Mouse (Mus musculus) forebrain, embryonic 16.5 days (tissue): Measurements from ENCODE around the gene B4galt1. TPM values are rescaled to one million over a fixed set of nuclear protein-coding genes. Genes with fewer than 3 reads are reported as not detected.
A peak's percentile ranks its signal among the peaks of the same experiment; 100 is the strongest.

Source experiments
- ATAC-seq: fragments of 200-750 bp; cut with Nextera tagmentation; 2 replicates; pipeline ENCODE4 v1.8.0; 2017; ENCODE audit warnings: mild to moderate bottlenecking, moderate library complexity
- H3K27ac ChIP-seq: fragments of 300-500 bp; sonication (generic); 2 replicates; pipeline ENCODE4 v1.5.1; 2014; ENCODE audit warnings: low read length, control low read depth
- H3K27me3 ChIP-seq: fragments of 300-500 bp; sonication (generic); replicated peaks from 2 replicates; pipeline ENCODE4 v1.6.1; 2014; ENCODE audit warnings: low read length; ENCODE audit not compliant: control insufficient read depth, insufficient read depth
- H3K36me3 ChIP-seq: fragments of 300-500 bp; sonication (generic); 2 replicates; pipeline ENCODE4 v1.6.1; 2014; ENCODE audit not compliant: control insufficient read depth, insufficient read depth
- H3K4me1 ChIP-seq: fragments of 300-500 bp; sonication (generic); replicated peaks from 2 replicates; pipeline ENCODE4 v1.6.1; 2014; ENCODE audit warnings: low read length; ENCODE audit not compliant: control insufficient read depth, insufficient read depth
- H3K4me2 ChIP-seq: fragments of 300-500 bp; sonication (generic); 2 replicates; pipeline ENCODE4 v1.6.1; 2014; ENCODE audit warnings: mild to moderate bottlenecking, low read length, control low read depth
- H3K4me3 ChIP-seq: fragments of 300-500 bp; sonication (generic); replicated peaks from 2 replicates; pipeline ENCODE4 v1.5.1; 2014; ENCODE audit warnings: mild to moderate bottlenecking, low read length, control low read depth
- H3K9ac ChIP-seq: fragments of 300-500 bp; sonication (generic); replicated peaks from 2 replicates; pipeline ENCODE4 v1.6.1; 2014; ENCODE audit warnings: low read depth, low read length, control low read depth
- H3K9me3 ChIP-seq: fragments of 300-500 bp; sonication (generic); 2 replicates; pipeline ENCODE4 v1.6.1; 2016; ENCODE audit warnings: low read length; ENCODE audit not compliant: control insufficient read depth
- WGBS: fragments of 180-500 bp; shearing (Covaris S2); extraction: QIAGEN DNeasy Blood & Tissue Kit; methylation state at CpG from one replicate; pipeline ENCODE4 v1.1.7; 2014; 5-methylcytosine and 5-hydroxymethylcytosine counted together
- polyA plus RNA-seq: library from polyadenylated mRNA; unstranded; fragments of >200 nt; fragmentation: Nextera tagmentation; extraction: Ambion mirVana; gene quantifications from 2 replicates; pipeline ENCODE4 v1.2.1, GENCODE M21; 2015

B4galt1 gene
- polyA plus RNA-seq, 1 experiment from 2014 or later = 6.9 TPM

- H3K36me3 ChIP-seq = no peaks in the 10 kb centered on the region
- no peak overlapping the region for H3K9ac ChIP-seq
- no peaks in the 10 kb centered on the region for H3K27me3 ChIP-seq
- no peak overlapping the region for H3K4me3 ChIP-seq
- no peaks in the 10 kb centered on the region for H3K4me1 ChIP-seq
- no peak for ATAC-seq
- 92% methylated on average over 4 of the region's 4 CpGs for WGBS
- no peak overlapping the region for H3K4me2 ChIP-seq
- no peaks in the 10 kb centered on the region for H3K9me3 ChIP-seq
- H3K27ac ChIP-seq = no peak overlapping the region
Observed at GRCm38 (mm10) chr4:40783049-40783448, 70.8 kb downstream of the B4galt1 start.

- H3K27me3 ChIP-seq = no peaks in the 10 kb centered on the region
- no peaks in the 10 kb centered on the region for H3K9me3 ChIP-seq
- 79% methylated on average over 8 of the region's 8 CpGs for whole genome bisulfite sequencing
- H3K4me3 ChIP-seq = no peak overlapping the region
- H3K27ac ChIP-seq = no peak overlapping the region
- no peak overlapping the region for H3K9ac ChIP-seq
- H3K4me1 ChIP-seq = no peaks in the 10 kb centered on the region
- H3K4me2 ChIP-seq = no peak overlapping the region
- no peak for ATAC-seq
- no peaks in the 10 kb centered on the region for H3K36me3 ChIP-seq
Observed at GRCm38 (mm10) chr4:40781797-40782495, 71.9 kb downstream of the B4galt1 start.

- 50% methylated on average over 3 of the region's 3 CpGs for WGBS
- H3K27ac ChIP-seq = no peak overlapping the region
- H3K4me3 ChIP-seq = no peak overlapping the region
- no peak overlapping the region for H3K9ac ChIP-seq
- H3K36me3 ChIP-seq = no peaks in the 10 kb centered on the region
- no peak overlapping the region for H3K4me2 ChIP-seq
- no peak for ATAC-seq
- H3K27me3 ChIP-seq = no peaks in the 10 kb centered on the region
- no peaks in the 10 kb centered on the region for H3K9me3 ChIP-seq
- no peaks in the 10 kb centered on the region for H3K4me1 ChIP-seq
Observed at GRCm38 (mm10) chr4:40781143-40781542, 72.7 kb downstream of the B4galt1 start.

- Histone ChIP-seq H3K4me2 (no peak overlapping the region), H3K27ac (no peak overlapping the region), H3K36me3 (no peaks in the 10 kb centered on the region), H3K4me1 (no peaks in the 10 kb centered on the region), H3K4me3 (no peak overlapping the region), H3K9me3 (no peaks in the 10 kb centered on the region), H3K27me3 (no peaks in the 10 kb centered on the region), H3K9ac (no peak overlapping the region)
- 85% methylated on average over 6 of the region's 6 CpGs for WGBS
- no peak for ATAC-seq
Observed at GRCm38 (mm10) chr4:40778656-40779055, 75.1 kb downstream of the B4galt1 start.

- Histone ChIP-seq H3K36me3 (no peaks in the 10 kb centered on the region), H3K27ac (no peak overlapping the region), H3K9me3 (no peaks in the 10 kb centered on the region), H3K4me2 (no peak overlapping the region), H3K9ac (no peak overlapping the region), H3K4me1 (peaks cover 3% of the 10 kb centered on the region; the same call in 1 of the 2 replicates), H3K27me3 (no peaks in the 10 kb centered on the region), H3K4me3 (no peak overlapping the region)
- no peak for ATAC-seq
- WGBS = 45% methylated on average over 2 of the region's 2 CpGs
Observed at GRCm38 (mm10) chr4:40777116-40777515, 76.7 kb downstream of the B4galt1 start.

GRCm38 (mm10) chr4:40776416-40776815, 77.4 kb downstream of the B4galt1 start:
- H3K9ac ChIP-seq = no peak overlapping the region
- no peak overlapping the region for H3K4me3 ChIP-seq
- peaks cover 3% of the 10 kb centered on the region; the same call in 1 of the 2 replicates for H3K4me1 ChIP-seq
- no peaks in the 10 kb centered on the region for H3K36me3 ChIP-seq
- 77% methylated on average over 4 of the region's 4 CpGs for WGBS
- ATAC-seq = no peak
- H3K27ac ChIP-seq = no peak overlapping the region
- no peaks in the 10 kb centered on the region for H3K27me3 ChIP-seq
- H3K9me3 ChIP-seq = no peaks in the 10 kb centered on the region
- no peak overlapping the region for H3K4me2 ChIP-seq

- ATAC-seq = 0 out of 2 replicates have a peak, but pooled peaks have one; percentile 16
- Histone ChIP-seq H3K4me2 (peak overlapping the region; percentile 22; the same call in 1 of the 2 replicates), H3K4me1 (peaks cover 3% of the 10 kb centered on the region; the same call in 1 of the 2 replicates), H3K27me3 (no peaks in the 10 kb centered on the region), H3K4me3 (no peak overlapping the region), H3K27ac (no peak overlapping the region), H3K36me3 (no peaks in the 10 kb centered on the region), H3K9ac (no peak overlapping the region), H3K9me3 (no peaks in the 10 kb centered on the region)
- 28% methylated on average over 12 of the region's 12 CpGs for WGBS
Observed at GRCm38 (mm10) chr4:40774279-40775259, 79.2 kb downstream of the B4galt1 start.

GRCm38 (mm10) chr4:40759876-40760275, 93.9 kb downstream of the B4galt1 start:
- WGBS = 60% methylated on average over 5 of the region's 5 CpGs
- H3K4me1 ChIP-seq = peaks cover 6% of the 10 kb centered on the region
- H3K4me3 ChIP-seq = no peak overlapping the region
- H3K27ac ChIP-seq = no peak overlapping the region
- H3K9me3 ChIP-seq = no peaks in the 10 kb centered on the region
- no peak for ATAC-seq
- H3K27me3 ChIP-seq = no peaks in the 10 kb centered on the region; the same call in 1 of the 2 replicates
- H3K9ac ChIP-seq = no peak overlapping the region
- H3K4me2 ChIP-seq = no peak overlapping the region
- no peaks in the 10 kb centered on the region for H3K36me3 ChIP-seq

GRCm38 (mm10) chr4:40757780-40758420, 95.9 kb downstream of the B4galt1 start, which contains the start of gene Smu1:
Gene Smu1 (minus strand): TSS chr4:40757923.
- H3K27me3 ChIP-seq = no peaks in the 10 kb centered on the region; the same call in 1 of the 2 replicates
- H3K4me2 ChIP-seq = peak within 1 kb of the TSS; percentile 84
- ATAC-seq = peak; percentile 99
- peak within 1 kb of the TSS; percentile 84 for H3K9ac ChIP-seq
- peaks cover 6% of the 10 kb centered on the region for H3K4me1 ChIP-seq
- no peaks in the 10 kb centered on the region for H3K9me3 ChIP-seq
- H3K27ac ChIP-seq = peak within 1 kb of the TSS; percentile 37
- peaks cover 14% of the 10 kb centered on the region for H3K36me3 ChIP-seq
- WGBS = under 1% methylated on average over 40 of the region's 40 CpGs
- peak within 1 kb of the TSS; percentile 74 for H3K4me3 ChIP-seq
